Mouse (Mus musculus): ENCODE data around the gene Sag.
A peak's percentile ranks its signal among the peaks of the same experiment; 100 is the strongest.

The Sag gene

GRCm38 (mm10) chr1:87854411-87854810 is 50.9 kb downstream of the Sag start:
- DNase-seq (ENCODE audit: low spot score) = no peak

- DNase-seq (ENCODE audit: low spot score) = no peak
These were observed 51.4 kb downstream of the Sag start for GRCm38 (mm10) chr1:87854851-87855251.

GRCm38 (mm10) chr1:87855522-87855921 is 52.0 kb downstream of the Sag start:
- DNase-seq (ENCODE audit: low spot score) = no peak

- DNase-seq (ENCODE audit: low spot score) = no peak
These were observed 53.3 kb downstream of the Sag start for GRCm38 (mm10) chr1:87856823-87857222.

- no peak for DNase-seq (ENCODE audit: low spot score)
These were observed 54.6 kb downstream of the Sag start for GRCm38 (mm10) chr1:87858031-87858430.

GRCm38 (mm10) chr1:87858529-87858928 is 55.0 kb downstream of the Sag start:
- DNase-seq (ENCODE audit: low spot score) = no peak

- no peak for DNase-seq (ENCODE audit: low spot score)
These were observed 60.1 kb downstream of the Sag start for GRCm38 (mm10) chr1:87863602-87864001.

- DNase-seq (ENCODE audit: low spot score) = no peak
These were observed 61.4 kb downstream of the Sag start for GRCm38 (mm10) chr1:87864889-87865288.

- DNase-seq (ENCODE audit: low spot score) = no peak
These were observed 63.2 kb downstream of the Sag start for GRCm38 (mm10) chr1:87866672-87867071.

- no peak for DNase-seq (ENCODE audit: low spot score)
These were observed 68.1 kb downstream of the Sag start for GRCm38 (mm10) chr1:87871546-87871945.

GRCm38 (mm10) chr1:87873081-87873480 is 69.6 kb downstream of the Sag start:
- no peak for DNase-seq (ENCODE audit: low spot score)

GRCm38 (mm10) chr1:87876065-87876464 is 72.6 kb downstream of the Sag start:
- DNase-seq (ENCODE audit: low spot score) = no peak

GRCm38 (mm10) chr1:87877552-87878283 is 74.2 kb downstream of the Sag start:
- DNase-seq (ENCODE audit: low spot score) = no peak

- no peak for DNase-seq (ENCODE audit: low spot score)
These were observed 75.6 kb downstream of the Sag start for GRCm38 (mm10) chr1:87879034-87879433.

- DNase-seq (ENCODE audit: low spot score) = peak; percentile 62
These were observed 76.2 kb downstream of the Sag start for GRCm38 (mm10) chr1:87879494-87880325.

GRCm38 (mm10) chr1:87880326-87880627 is 76.8 kb downstream of the Sag start:
- DNase-seq (ENCODE audit: low spot score) = no peak

GRCm38 (mm10) chr1:87880856-87881255 is 77.4 kb downstream of the Sag start:
- no peak for DNase-seq (ENCODE audit: low spot score)

- no peak for DNase-seq (ENCODE audit: low spot score)
These were observed 78.2 kb downstream of the Sag start for GRCm38 (mm10) chr1:87881726-87882125.

GRCm38 (mm10) chr1:87882554-87882953 is 79.1 kb downstream of the Sag start:
- no peak for DNase-seq (ENCODE audit: low spot score)

- no peak for DNase-seq (ENCODE audit: low spot score)
These were observed 87.5 kb downstream of the Sag start for GRCm38 (mm10) chr1:87890960-87891359.

- DNase-seq (ENCODE audit: low spot score) = no peak
These were observed 88.2 kb downstream of the Sag start for GRCm38 (mm10) chr1:87891634-87892033.

- no peak for DNase-seq (ENCODE audit: low spot score)
These were observed 89.0 kb downstream of the Sag start for GRCm38 (mm10) chr1:87892499-87892898.

GRCm38 (mm10) chr1:87893414-87893813 is 89.9 kb downstream of the Sag start:
- no peak for DNase-seq (ENCODE audit: low spot score)

All from ovary, adult 18-20 months (tissue).